Mouse (Mus musculus) MEL (cell line): ENCODE results near the gene Tmem132d. TPM values are rescaled to one million over a fixed set of nuclear protein-coding genes. Genes with fewer than 3 reads are reported as not detected.

Experiments
- DNase-seq: peaks from one replicate; pipeline ENCODE4 v3.0.0; 2011; ENCODE audit warnings: low read depth, low spot score
- H3K27ac ChIP-seq: 2 replicates; pipeline ENCODE4 v1.5.1; 2012; ENCODE audit warnings: low read depth, mild to moderate bottlenecking, control low read depth, low read length, moderate library complexity; ENCODE audit not compliant: control insufficient read depth
- H3K27me3 ChIP-seq, 2 experiments: fragments of 150-350 bp in 1 of 2; sonication (generic) in 1 of 2; 2 replicates each; pipeline ENCODE4 v1.6.1; 2012; ENCODE audit warnings: low read length in 2 of 2, mild to moderate bottlenecking in 2 of 2, improper control_type of control experiment in 1 of 2, moderate library complexity in 1 of 2; ENCODE audit not compliant: insufficient read depth in 2 of 2, control insufficient read depth in 1 of 2
- H3K36me3 ChIP-seq, 2 experiments: 2 replicates each; pipeline ENCODE4 v1.6.1; 2012 to 2014; ENCODE audit warnings: low read length in 2 of 2, improper control_type of control experiment in 1 of 2, inconsistent platforms in 1 of 2, mild to moderate bottlenecking in 1 of 2; ENCODE audit not compliant: insufficient read depth in 2 of 2, control insufficient read depth in 1 of 2
- H3K4me1 ChIP-seq, 2 experiments: fragments of 150-350 bp in 1 of 2; sonication (generic) in 1 of 2; 2 replicates each; pipeline ENCODE4 v1.6.1; 2012; ENCODE audit warnings: low read length in 2 of 2, improper control_type of control experiment in 1 of 2, mild to moderate bottlenecking in 1 of 2; ENCODE audit not compliant: insufficient read depth in 2 of 2, control insufficient read depth in 1 of 2
- H3K4me3 ChIP-seq, 2 experiments: fragments of 150-350 bp in 1 of 2; sonication (generic) in 1 of 2; 2 replicates each; pipeline ENCODE4 v1.5.1; 2012; ENCODE audit warnings: low read depth in 2 of 2, low read length in 2 of 2, mild to moderate bottlenecking in 2 of 2, moderate library complexity in 2 of 2, control low read depth in 1 of 2, improper control_type of control experiment in 1 of 2; ENCODE audit not compliant: control insufficient read depth in 1 of 2, insufficient read depth in 1 of 2
- H3K79me2 ChIP-seq: 2 replicates; pipeline ENCODE4 v1.6.1; 2012; ENCODE audit warnings: mild to moderate bottlenecking, low read length, moderate library complexity; ENCODE audit not compliant: control insufficient read depth, poor library complexity, insufficient read depth
- H3K9ac ChIP-seq: 2 replicates; pipeline ENCODE4 v1.6.1; 2012; ENCODE audit warnings: low read depth, mild to moderate bottlenecking, control low read depth, low read length, moderate library complexity; ENCODE audit not compliant: control insufficient read depth, poor library complexity, severe bottlenecking
- H3K9me3 ChIP-seq: fragments of 150-350 bp; sonication (generic); replicated peaks from 2 replicates; pipeline ENCODE4 v1.6.1; 2012; ENCODE audit warnings: mild to moderate bottlenecking, low read length, improper control_type of control experiment, moderate library complexity; ENCODE audit not compliant: insufficient read depth
- CHD2 ChIP-seq: IDR thresholded peaks from 2 replicates; pipeline ENCODE4 v1.6.1; 2011; ENCODE audit warnings: low read length, improper control_type of control experiment
- CTCF ChIP-seq, 3 experiments: IDR thresholded peaks in 2 of 3; conservative IDR thresholded peaks in 1 of 3; 2 replicates each; pipeline ENCODE4 v1.5.1; 2011 to 2012; ENCODE audit warnings: low read length in 3 of 3, low read depth in 2 of 3, mild to moderate bottlenecking in 2 of 3, improper control_type of control experiment in 1 of 3, inconsistent platforms in 1 of 3, mixed read lengths in 1 of 3, moderate library complexity in 1 of 3; ENCODE audit not compliant: control insufficient read depth in 1 of 3, insufficient read depth in 1 of 3, poor library complexity in 1 of 3, severe bottlenecking in 1 of 3
- GABPA ChIP-seq: IDR thresholded peaks from 2 replicates; pipeline ENCODE4 v1.6.1; 2012; ENCODE audit warnings: low read depth, mild to moderate bottlenecking, inconsistent platforms, low read length, improper control_type of control experiment, moderate library complexity
- KAT2A ChIP-seq: conservative IDR thresholded peaks from 2 replicates; pipeline ENCODE4 v1.6.1; 2012; ENCODE audit warnings: low read depth, low read length, improper control_type of control experiment, inconsistent platforms
- MAFK ChIP-seq: IDR thresholded peaks from 2 replicates; pipeline ENCODE4 v1.6.1; 2011; ENCODE audit warnings: low read depth, mild to moderate bottlenecking, low read length, improper control_type of control experiment, borderline replicate concordance
- MAX ChIP-seq: IDR thresholded peaks from 2 replicates; pipeline ENCODE4 v1.6.1; 2011; ENCODE audit warnings: low read length, improper control_type of control experiment
- MEF2A ChIP-seq: IDR thresholded peaks from 2 replicates; pipeline ENCODE4 v1.6.1; 2014; ENCODE audit warnings: low read depth, mild to moderate bottlenecking, inconsistent platforms, low read length, improper control_type of control experiment; ENCODE audit not compliant: poor library complexity, insufficient replicate concordance, severe bottlenecking; ENCODE audit errors: extremely low read depth
- MXI1 ChIP-seq: IDR thresholded peaks from 2 replicates; pipeline ENCODE4 v1.6.1; 2011; ENCODE audit warnings: mild to moderate bottlenecking, low read depth, low read length, improper control_type of control experiment
- MYB ChIP-seq: IDR thresholded peaks from 2 replicates; pipeline ENCODE4 v1.6.1; 2011; ENCODE audit warnings: mild to moderate bottlenecking, low read depth, low read length, improper control_type of control experiment
- MYC ChIP-seq: IDR thresholded peaks from 2 replicates; pipeline ENCODE4 v1.6.1; 2011; ENCODE audit warnings: low read depth, mild to moderate bottlenecking, low read length, improper control_type of control experiment, moderate library complexity
- NELFE ChIP-seq: IDR thresholded peaks from 2 replicates; pipeline ENCODE4 v1.6.1; 2011; ENCODE audit warnings: low read depth, low read length, improper control_type of control experiment
- POLR2AphosphoS2 ChIP-seq: IDR thresholded peaks from 2 replicates; pipeline ENCODE4 v1.6.1; 2011; ENCODE audit warnings: low read length, improper control_type of control experiment
- SMC3 ChIP-seq: IDR thresholded peaks from 2 replicates; pipeline ENCODE4 v1.6.1; 2011; ENCODE audit warnings: low read depth, low read length, improper control_type of control experiment
- TAL1 ChIP-seq: IDR thresholded peaks from 2 replicates; pipeline ENCODE4 v1.6.1; 2012; ENCODE audit warnings: mild to moderate bottlenecking, inconsistent platforms, low read length, moderate library complexity, mixed read lengths
- TBP ChIP-seq: IDR thresholded peaks from 2 replicates; pipeline ENCODE4 v1.8.0; 2011; ENCODE audit warnings: low read depth, low read length, improper control_type of control experiment
- TCF12 ChIP-seq: IDR thresholded peaks from 2 replicates; pipeline ENCODE4 v1.6.1; 2014; ENCODE audit warnings: low read depth, mild to moderate bottlenecking, inconsistent platforms, low read length, improper control_type of control experiment, moderate library complexity
- UBTF ChIP-seq: IDR thresholded peaks from 2 replicates; pipeline ENCODE4 v1.6.1; 2012; ENCODE audit warnings: low read depth, mild to moderate bottlenecking, inconsistent platforms, low read length, improper control_type of control experiment, moderate library complexity, borderline replicate concordance; ENCODE audit not compliant: insufficient read depth
- USF1 ChIP-seq: IDR thresholded peaks from 2 replicates; pipeline ENCODE4 v1.6.1; 2014; ENCODE audit warnings: low read depth, mild to moderate bottlenecking, inconsistent platforms, low read length, improper control_type of control experiment, moderate library complexity
- polyA plus RNA-seq, 2 experiments: library from polyadenylated mRNA; stranded (reverse) in 1 of 2; unstranded in 1 of 2; fragments of >175 nt in 1 of 2; fragments of >200 nt in 1 of 2; gene quantifications; 2 replicates each; pipeline versions ENCODE4 v1.2.1 to v1.2.4; 2012; ENCODE audit warnings: low replicate concordance in 2 of 2, low read depth in 1 of 2; ENCODE audit not compliant: insufficient read length in 2 of 2, insufficient read depth in 1 of 2, missing spikeins in 1 of 2
- total RNA-seq: library from RNA; depleted of rRNA; stranded (reverse); fragments of 300-350 nt; gene quantifications from 2 replicates; pipeline ENCODE4 v1.2.3, GENCODE M21; 2012

Gene Tmem132d
- total and polyA plus RNA-seq, 3 experiments = not detected

- Histone ChIP-seq H3K27me3 (no peaks in the 10 kb centered on the region), H3K27ac (no peak overlapping the region), H3K9me3 (no peaks in the 10 kb centered on the region), H3K36me3 (no peaks in the 10 kb centered on the region), H3K4me3 (no peak overlapping the region), H3K9ac (no peak overlapping the region), H3K4me1 (no peaks in the 10 kb centered on the region), H3K79me2 (no peaks in the 10 kb centered on the region)
- TF ChIP-seq UBTF (no peak), MYC (no peak), MEF2A (no peak), POLR2AphosphoS2 (no peak), TAL1 (no peak)
- no peak for DNase-seq
These were observed 36.9 kb upstream of the Tmem132d start for GRCm38 (mm10) chr5:128469812-128470211.

- Histone ChIP-seq H3K4me1 (no peaks in the 10 kb centered on the region), H3K27me3 (no peaks in the 10 kb centered on the region), H3K4me3 (no peak overlapping the region), H3K79me2 (no peaks in the 10 kb centered on the region), H3K9me3 (no peaks in the 10 kb centered on the region), H3K36me3 (no peaks in the 10 kb centered on the region), H3K9ac (no peak overlapping the region), H3K27ac (no peak overlapping the region)
- TF ChIP-seq TBP (no peak), MAFK (no peak), GABPA (no peak), MYB (no peak), POLR2AphosphoS2 (no peak), NELFE (no peak), CHD2 (no peak), CTCF (IDR thresholded peaks at IDR 0.05 in 2 of 3, conservative IDR thresholded peaks at IDR 0.05 in 1 of 3; ENCODE audit: control insufficient read depth in 1 of 3, insufficient read depth in 1 of 3, low read depth in 2 of 3, low read length in 3 of 3, poor library complexity in 1 of 3, severe bottlenecking in 1 of 3) (no peak), SMC3 (no peak), USF1 (no peak), TCF12 (no peak), KAT2A (no peak), MXI1 (no peak), MAX (no peak)
- DNase-seq = no peak
These were observed 31.6 kb upstream of the Tmem132d start for GRCm38 (mm10) chr5:128464514-128464913.
